Mouse (Mus musculus) urinary bladder, postnatal 14 days (tissue): ENCODE data around the gene Ebf3.
A peak's percentile ranks its signal among the peaks of the same experiment; 100 is the strongest.

Experiments
- DNase-seq: peaks from one replicate; pipeline ENCODE4 v3.0.0; 2021; ENCODE audit warnings: low spot score

The Ebf3 gene

DNA sequence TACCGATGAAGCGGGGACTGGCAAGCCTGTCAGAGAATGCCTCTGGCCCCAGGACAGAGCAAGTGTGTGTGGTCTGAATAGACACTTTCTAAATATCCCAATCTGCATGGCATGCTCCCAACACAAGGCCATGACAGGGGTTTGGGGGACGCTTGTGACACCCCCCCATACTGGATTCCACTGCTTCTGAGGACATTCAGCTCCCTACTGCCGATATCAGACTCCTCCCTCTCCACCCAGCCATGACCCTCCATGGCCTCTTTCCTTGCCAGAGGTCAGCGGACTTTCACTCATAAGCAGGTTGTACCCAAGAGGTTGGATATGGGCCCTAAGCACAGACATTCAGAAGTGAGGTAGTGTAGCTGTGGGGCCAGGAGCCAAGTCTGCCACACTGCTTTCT, 36.5 kb downstream of the Ebf3 start:
- DNase-seq, result no peak

DNA sequence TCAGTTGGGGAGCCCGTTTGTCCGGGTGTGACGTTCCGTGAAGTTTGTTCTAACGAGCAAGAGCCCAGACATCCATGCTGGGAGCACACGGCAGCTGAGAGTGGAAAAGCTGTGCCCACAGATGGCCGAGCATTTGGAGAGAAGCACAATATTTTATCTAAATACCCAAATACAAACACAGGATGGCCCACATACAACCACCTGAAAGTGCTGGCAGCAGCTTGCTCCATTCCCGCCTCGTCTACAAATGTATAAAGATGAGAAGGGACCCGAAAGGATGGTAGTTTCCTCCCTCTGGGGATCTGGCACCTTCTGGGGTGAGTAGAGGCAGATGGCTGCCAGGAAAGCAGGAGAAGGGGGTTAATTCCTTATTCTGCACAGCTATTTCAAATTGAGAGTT, 42.0 kb downstream of the Ebf3 start:
- DNase-seq, result no peak

DNA sequence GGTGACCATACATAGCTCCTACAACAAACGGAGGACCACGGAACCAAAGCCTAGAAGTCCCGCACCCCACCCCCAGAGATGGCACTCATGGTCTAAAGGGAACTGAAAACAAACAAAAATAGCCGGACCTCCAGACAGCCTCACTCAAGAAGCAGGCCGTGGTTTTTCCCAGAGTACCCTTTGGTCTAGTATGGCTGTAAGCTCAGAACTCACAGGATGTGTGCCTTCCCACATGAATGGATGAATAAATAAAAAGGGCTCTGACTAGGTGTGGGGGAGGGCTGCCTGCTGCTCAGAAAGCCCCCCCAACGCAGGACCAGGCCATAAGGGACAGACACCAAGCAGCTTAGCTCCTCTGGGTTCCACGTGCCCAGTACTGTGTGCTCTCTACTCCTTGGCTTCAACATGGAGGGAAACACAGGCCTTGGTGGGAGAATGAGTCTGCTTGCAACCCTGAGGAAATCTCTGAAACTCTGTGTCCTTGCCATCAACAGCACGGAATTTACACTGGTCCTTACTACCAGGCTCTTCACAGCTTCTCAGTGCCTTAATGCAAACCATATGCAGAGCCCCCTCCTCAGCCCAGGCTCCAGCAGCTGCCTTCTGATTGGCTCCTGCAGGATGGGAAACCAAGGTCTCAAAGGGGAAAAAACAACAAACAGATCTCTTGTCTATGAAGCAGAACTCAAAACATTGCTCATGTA, 45.6 kb downstream of the Ebf3 start:
- no peak for DNase-seq

DNA sequence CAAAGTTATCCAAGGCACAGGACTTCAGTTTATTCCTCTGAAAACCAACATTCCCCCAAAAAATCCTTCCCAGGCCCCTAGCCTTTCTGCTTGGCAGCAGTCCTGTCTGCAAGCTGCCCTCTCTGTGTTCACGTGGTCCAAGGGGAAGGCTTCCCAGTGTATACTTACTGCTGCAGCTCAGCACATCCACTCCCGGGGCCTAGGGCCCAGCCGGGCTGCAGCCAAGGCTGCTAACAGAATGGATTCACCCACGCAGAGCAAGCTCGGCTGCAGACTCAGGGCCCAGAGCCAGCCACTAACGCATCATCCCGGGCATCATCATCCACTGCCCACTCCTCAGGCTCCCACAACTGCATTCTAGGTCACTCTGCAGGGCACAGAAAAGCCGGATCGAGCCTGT, 46.8 kb downstream of the Ebf3 start:
- DNase-seq, result no peak

DNA sequence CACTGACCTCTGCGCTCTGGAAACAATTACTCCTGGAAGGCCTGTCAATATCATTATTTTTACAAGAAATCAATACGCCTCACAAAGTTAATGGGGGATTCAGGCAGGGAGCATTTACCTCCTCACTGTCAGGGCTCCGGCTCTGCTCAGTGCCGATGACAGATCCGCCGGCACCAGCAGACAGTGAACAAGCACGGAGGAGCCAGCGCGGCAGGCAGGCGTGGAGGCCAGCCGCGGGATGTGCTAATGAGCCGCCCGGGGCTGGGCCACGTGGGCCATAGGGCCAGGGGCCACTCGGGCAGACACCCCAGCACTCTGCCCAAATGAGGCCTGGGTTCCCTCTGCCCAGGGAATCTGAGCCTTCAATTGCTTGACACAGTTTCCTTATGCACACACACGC, 47.7 kb downstream of the Ebf3 start:
- no peak for DNase-seq

DNA sequence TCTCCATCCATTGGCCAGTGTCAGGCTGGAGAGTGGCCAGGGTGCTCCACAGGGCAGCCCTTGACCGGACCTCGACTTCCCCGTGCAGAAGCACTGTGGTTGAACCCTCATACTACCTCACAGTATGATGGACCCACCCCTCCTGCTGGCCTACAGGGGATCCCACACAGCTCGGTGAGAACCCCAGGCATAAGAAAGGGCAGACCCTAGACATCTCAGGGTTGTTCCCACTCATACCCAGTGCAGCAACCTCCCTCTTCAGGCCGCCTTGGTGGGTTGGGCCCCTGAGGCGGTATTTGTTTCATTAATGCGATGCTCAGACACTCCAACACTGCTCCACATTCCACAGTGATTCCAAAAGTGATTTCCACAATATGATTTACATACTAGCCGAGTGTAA, 51.9 kb downstream of the Ebf3 start:
- no peak for DNase-seq

DNA sequence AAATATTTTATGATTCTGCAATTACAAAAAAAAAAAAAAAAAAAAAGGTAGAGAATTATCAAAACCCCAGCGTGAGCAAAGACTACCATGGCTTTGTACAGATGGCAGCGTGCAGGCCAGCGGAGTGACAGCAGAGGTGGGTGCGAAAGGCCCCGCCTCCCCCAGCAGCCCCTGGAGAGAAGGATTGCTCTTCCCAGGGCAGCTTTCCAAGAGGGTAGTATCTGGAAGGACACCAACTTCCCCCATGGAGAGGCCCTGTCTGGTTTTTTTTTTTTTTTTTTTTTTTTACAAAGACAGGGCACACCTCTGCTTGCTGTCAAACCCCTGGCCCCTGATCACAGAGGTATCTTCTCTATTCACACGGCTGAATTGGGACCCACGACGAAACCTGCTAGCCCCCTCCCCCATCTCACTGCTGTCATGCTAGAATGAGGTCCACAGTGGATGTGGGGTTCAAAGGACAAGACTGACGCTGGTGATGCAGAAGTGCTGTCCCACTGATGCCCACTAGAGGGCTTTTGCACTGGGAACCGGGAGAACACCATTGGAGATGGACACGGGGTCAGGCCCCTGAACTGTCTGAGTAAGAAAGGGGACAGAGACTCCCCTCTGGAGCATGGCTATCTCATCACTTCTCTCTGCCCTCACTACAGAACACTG, 67.9 kb downstream of the Ebf3 start:
- peak; percentile 54 for DNase-seq

DNA sequence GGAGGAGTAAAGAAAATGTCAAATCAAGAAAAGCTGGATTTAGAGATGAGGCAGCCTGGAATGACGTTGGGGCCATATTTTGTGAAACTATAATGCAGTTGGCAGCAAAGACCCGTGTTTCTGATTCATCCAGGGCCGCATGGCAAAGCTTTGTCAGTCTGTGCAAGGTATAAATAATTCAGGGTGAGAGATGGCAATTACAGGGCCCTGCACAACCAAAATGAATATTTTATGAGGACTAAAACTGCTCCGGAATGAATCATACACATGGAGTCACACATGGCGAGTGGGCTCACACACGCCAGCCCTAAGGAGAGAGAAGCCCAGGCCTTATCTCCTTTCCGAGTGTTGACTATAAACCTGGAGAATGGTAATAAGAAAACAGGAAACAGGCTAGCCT, 69.4 kb downstream of the Ebf3 start:
- no peak for DNase-seq

DNA sequence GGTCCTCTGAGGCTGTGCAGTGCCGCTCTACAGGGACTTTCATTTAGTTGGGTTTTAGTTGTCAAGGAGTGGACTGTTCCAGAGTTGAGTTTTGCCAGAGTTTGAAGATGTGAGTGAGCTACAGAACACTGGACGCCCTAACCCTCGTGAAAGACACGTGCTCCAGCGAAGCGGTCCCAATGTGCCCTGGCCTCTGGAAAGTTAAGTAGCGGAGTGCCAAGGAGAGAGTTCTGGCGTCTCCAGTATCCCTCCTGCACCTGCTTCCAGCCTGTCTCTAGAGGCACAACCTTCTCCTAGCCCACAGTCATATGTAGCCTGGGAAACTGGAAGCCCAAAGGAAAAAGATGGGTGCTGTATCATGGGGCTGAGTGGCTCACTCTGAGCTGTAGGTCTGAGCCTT, 73.8 kb downstream of the Ebf3 start:
- DNase-seq, result no peak

DNA sequence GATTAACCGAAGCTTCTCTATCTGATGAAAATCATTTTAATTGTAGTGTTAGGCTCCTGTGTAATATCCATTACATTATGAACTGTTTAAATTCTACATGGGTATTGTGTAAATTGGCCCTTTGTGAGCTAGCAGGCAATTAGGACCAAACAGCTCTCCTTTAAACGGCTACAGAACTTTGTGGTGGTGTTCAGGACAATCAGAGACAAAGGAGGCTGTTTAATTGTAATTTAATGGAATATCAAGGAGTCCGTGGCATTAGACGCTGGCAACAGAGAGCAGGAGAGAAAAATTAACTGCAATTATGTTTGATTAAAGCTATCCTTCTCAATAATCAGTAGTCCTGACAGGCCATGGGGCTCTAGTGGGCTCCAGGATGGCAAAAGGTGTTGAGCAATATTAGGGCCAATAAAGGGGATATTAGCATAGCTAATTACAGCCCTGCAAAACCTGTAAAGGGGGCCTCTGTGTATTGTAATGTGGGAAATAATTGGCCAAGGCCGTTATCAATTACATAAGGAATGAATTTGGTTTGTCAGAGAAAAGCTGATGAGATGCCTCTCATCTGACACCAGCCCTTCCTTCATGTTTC, 74.6 kb downstream of the Ebf3 start:
- DNase-seq, result no peak

DNA sequence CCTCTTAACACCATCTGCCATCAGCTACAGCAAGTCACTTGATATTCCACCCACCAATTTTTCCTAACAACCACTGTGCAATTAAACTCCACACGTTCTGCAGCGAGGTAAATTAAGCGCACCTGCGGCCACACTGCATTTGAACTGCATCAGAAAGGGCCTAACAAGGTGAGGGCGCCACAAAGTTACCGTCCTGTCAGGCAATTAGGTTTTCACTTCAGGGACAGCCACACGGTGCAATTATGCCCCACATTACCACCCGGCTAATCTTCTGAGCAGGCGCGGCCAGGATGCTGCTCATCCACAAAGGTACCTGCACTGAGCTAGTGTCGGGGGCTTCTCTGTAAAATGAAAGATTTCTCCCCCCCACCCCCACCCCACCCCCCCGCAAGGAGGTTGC, 76.8 kb downstream of the Ebf3 start:
- no peak for DNase-seq

DNA sequence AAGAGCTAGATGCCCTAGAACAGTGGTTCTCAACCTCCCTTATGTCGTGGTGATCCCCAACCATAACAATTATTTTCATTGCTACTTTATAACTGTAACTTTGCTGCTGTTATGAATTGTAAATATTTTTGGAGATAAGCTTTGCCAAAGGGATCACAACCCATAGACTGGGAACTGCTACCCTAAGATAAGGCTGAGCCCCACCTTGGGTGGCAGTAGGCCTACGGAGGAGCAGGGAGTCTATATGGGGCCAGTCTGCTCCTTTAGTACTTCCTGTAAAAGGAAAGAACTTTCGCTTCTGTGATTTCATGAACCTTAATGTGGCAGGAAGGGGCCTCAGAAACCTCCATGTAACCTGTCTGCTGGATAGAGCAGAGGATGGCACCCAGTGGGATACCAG, 90.4 kb downstream of the Ebf3 start:
- DNase-seq, result no peak

DNA sequence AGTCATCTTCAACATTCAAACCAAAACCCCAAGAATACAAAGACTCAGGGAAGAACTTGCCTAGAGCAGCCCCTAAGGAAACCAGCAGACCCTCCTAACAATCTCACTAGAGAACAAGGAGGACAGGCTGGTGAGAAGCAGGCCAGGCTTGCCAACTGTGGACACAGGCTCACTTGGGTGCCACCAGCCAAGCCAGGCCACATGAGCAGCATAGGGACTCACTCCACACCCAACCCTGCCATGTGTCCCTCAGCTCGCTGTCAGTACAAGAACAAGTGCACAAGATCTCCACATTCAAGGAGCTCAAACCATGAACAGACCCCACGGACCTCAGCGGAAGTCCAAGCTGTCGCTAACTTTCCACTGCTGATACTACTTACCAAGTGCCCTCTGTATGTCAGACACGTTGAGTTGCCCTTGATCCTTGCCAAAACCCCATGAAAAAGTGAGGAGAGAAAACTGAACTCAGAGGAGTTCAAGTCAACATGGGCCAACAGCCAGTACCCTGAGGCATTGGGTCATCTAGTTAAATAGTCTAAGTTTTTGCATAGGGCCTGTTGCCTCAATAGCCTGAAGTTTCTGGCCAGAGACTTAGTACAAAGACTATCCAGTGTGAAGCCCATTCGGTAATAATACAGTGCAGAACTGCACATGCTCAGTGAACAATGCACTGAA, 91.3 kb downstream of the Ebf3 start:
- DNase-seq, result no peak

DNA sequence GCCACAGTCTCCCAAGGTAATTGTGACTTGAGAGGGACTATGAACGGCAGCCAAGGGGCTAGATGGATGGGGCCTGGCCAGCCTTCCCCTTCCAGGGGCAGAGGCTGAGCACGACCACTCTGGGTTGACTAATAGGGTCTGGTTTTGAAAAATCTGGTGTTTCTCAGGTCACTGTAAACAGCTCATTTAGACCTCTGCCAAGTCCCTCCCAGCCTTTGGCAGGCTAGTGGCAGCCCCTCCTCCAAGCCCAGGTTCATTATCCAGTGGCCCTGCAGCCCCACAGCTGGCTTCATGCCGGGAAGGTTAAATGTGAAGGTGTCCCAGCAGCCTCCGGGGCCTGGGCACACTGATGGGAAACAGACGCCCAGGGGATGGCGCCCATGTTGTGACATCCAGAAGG, 92.6 kb downstream of the Ebf3 start:
- no peak for DNase-seq

DNA sequence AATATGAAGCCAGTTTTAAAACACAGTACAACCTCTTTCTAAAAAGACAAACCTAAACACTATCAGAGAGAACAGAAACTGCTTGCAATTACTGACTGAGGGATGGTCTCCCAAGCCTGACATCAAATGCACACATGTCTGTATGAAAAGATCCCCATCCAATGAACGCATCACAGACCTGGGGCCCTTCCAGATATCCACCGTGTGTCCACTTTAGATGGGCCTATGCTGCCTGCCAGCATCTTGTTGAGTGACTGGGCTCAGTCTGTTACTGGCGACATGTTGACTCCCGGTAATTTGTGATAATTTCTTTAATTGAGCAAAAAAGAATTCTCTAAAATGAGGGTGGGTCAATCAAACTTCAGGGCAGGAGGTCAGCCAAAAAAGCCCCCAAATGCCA, 93.8 kb downstream of the Ebf3 start:
- DNase-seq, result no peak

DNA sequence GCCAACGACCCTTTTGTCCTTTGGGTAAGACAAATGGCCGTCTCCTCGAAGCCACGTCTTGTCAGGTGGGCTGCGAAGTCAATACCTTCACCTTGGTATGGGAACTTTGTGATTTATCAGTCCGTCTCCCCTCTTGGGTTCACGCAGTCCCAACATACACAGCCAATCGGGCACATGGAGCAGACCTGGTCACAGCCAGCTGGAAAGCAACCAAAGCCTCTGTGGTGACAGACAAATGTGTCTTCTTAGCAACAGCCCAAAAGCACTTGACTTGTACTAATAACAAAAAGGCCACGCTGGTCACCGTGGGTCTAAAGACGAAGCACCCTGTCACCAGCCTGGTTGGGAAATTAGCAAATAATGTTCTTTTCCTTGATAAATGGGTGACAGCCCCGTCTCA, 95.5 kb downstream of the Ebf3 start:
- DNase-seq, result no peak

DNA sequence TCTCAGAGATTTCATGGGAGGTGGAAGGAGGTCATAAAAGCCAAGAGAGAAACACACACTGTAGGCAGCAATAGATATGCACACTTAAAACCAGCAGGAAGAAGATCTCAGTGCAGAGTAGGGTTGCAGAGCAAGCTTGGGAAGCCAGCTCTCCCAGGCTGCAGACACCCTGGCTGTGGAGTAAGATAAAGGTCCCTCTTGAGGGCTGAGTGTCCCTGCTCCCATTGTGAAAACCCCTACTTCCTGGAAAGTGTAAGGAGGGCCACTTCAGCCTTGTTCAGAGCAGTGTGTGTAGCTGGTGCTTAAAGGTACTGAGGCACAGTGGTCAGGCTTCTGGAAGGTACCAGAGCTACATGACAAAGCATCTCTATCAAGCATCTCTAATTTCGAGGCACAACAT, 100.8 kb downstream of the Ebf3 start:
- no peak for DNase-seq

DNA sequence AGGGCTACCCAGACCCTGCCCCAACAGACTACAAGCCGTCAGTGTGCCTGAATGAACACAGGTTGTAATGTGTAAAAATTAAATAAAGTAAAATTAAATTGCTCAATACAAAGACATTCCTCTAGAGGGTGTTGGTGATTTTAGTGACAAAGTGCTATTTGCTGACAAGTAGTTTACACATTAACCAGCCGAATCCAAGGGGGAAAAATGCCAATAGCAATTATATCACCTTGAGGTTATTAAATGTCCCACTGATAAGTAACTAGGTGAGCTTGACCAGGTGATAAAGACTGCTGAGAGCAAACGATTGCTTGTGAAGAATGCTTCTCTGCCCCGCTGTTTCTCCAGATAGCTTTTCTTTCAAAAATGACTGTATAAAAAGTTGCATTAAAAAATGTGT, 102.9 kb downstream of the Ebf3 start:
- no peak for DNase-seq

DNA sequence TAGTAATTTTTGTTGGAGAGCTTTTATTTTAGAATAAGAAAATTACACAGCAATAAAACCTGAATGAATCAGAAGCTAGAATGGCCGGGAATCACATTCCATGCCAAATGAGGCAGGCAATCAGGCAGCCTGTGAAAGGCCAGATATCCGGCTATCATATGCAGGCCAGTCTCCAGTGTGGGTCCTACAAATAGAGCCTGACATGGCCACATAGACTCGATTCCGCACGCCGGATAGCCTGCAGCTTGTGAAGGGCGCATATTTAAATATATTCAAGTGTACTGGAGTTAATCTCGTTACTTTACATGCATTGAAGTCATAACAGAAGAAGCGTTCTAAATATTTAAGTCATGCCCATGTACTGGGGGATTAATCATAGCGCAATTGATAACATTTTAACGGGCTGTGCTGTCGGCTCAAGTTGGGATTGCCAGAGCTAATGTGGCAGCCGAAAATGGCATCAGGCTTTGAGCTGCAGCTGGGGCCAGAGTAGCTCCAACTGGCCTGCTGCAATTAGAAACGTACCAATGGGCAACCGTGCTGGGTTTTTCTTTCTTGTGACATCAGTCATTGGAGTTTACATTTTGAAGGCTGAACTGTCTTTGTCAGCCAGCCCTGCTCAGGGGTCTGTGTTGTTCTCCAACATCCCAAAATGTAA, 104.4 kb downstream of the Ebf3 start:
- no peak for DNase-seq

DNA sequence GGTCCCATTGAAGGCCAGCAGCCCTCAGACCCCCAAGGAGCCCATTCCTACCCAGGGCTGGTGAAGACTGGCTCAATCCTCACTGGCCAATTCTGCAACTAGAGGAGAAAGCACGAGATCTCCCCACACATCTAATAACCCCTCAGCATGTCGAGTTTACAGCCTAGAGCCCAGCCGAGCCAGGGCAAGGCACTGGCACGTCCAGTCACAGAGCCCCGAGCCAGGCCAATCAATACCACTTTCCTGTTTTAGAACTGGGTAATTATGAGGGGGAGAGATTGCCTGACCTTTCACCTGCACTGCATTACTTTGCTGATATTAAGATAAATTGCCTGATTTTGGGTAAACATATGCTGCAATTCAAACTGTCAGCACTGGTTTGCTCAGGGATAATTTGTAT, 105.7 kb downstream of the Ebf3 start:
- DNase-seq, result no peak

DNA sequence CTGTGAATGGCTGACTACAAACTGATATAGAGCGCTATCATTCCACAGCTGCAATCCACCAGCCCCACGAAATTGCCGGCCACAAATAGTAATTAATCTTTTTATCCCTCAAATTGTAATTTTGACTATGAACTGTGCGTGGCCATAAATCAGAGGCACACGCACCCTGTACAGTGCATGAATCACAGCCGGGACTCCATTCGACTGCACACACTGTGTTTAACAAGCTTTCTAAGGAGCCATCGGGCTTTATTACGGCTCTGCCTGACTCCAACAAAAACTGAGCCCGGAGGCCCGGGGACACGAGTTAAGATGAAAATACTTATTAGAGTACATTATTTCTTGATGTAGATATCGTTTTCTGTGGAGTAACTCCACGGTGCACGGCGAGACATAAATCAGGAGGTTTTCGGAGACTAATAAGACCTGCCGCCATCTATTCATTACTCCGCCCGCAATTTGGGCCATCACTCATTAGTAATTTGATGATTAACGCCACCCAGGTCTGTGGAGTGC, 107.4 kb downstream of the Ebf3 start:
- DNase-seq, result no peak

DNA sequence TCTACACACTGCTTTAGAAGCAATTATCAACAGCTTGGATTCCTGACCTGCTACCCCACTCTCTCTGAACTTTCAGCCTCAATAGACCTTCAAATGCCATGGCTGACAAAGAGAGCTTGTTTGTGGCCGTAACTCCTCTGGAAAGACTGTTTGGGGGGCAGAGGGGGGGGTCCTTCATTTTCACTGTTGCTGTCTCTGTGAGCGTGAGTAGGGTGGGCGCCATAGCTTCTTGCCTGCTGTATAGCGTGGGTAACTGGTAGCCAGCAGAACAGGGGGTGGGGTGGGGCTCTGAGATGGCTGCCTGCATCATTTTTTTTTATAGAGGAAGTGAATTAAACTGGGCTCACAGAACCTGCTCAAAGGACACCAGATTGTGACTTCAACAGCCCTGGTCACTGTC, 114.7 kb downstream of the Ebf3 start:
- DNase-seq, result no peak

DNA sequence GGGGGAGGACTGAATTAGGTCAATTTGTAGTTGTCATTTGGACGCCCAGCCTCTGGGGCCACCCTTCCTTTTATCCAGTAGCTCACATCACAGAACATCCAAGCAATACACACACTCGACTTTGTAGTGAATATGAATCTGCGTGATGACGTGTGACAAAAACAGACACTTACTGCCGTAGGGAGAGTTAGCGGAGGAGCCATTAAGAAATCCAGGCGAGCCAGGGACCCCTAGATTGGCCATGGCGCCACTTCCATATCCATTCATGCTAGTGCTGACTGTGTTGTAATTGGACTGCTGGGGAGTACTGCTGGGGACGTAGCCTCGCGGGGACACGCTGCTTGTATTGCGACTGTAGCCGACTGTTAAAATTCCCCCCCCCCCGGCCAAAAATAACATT, 115.3 kb downstream of the Ebf3 start:
- DNase-seq, result no peak
